8 mouse cellular contexts compared by ENCODE assay signal in genomic region chr4:133117556-133118411, GRCm38 (mm10). TPM values are rescaled to one million over a fixed set of nuclear protein-coding genes. Genes with fewer than 3 reads are reported as not detected.
DNase-seq lines count a peak whose midpoint lies in the region; ATAC-seq and TF ChIP-seq lines count a peak whose summit lies in the region.

No protein-coding gene starts in this region.

- H3K36me3 ChIP-seq in CH12.LX (replicated peaks in 1 of 2; ENCODE audit: control insufficient read depth in 1 of 2, insufficient read depth in 1 of 2, low read length in 1 of 2), result no peaks in the 10 kb centered on the region
- H3K36me3 ChIP-seq in forebrain, embryonic 11.5 days (ENCODE audit: control insufficient read depth, insufficient read depth, low read length), result no peaks in the 10 kb centered on the region
- H3K36me3 ChIP-seq in megakaryocyte, embryonic 14.5 days (replicated peaks; ENCODE audit: low read length), result no peaks in the 10 kb centered on the region
- H3K36me3 ChIP-seq in stomach, embryonic 14.5 days (ENCODE audit: control insufficient read depth, insufficient read depth, low read length), result no peaks in the 10 kb centered on the region

- no peak for TF ChIP-seq CTCF in CH12.LX (conservative IDR thresholded peaks at IDR 0.05 in 1 of 2, IDR thresholded peaks at IDR 0.05 in 1 of 2; ENCODE audit: low read depth in 2 of 2, low read length in 2 of 2)

- TF ChIP-seq RAD21 in CH12.LX (IDR thresholded peaks at IDR 0.05; ENCODE audit: low read depth, low read length), result no peak

- peak overlapping the region; percentile 17; the same call in 1 of the 2 replicates for H3K9ac ChIP-seq in CH12.LX (ENCODE audit: insufficient read depth, low read depth)
- 0 out of 2 replicates have a peak overlapping the region, but pooled peaks have one; percentile 12 for H3K9ac ChIP-seq in forebrain, embryonic 11.5 days (ENCODE audit: low read length)
- H3K9ac ChIP-seq in stomach, embryonic 14.5 days (replicated peaks; ENCODE audit: low read depth, low read length), result no peak overlapping the region

- H3K27me3 ChIP-seq in CH12.LX (replicated peaks), result no peaks in the 10 kb centered on the region
- H3K27me3 ChIP-seq in forebrain, embryonic 11.5 days (ENCODE audit: control insufficient read depth, insufficient read depth, low read length), result no peaks in the 10 kb centered on the region
- H3K27me3 ChIP-seq in megakaryocyte, embryonic 14.5 days (replicated peaks), result peaks cover 12% of the 10 kb centered on the region
- H3K27me3 ChIP-seq in stomach, embryonic 14.5 days (ENCODE audit: control insufficient read depth, insufficient read depth, low read length), result no peaks in the 10 kb centered on the region

- DNase-seq in CH12.LX (ENCODE audit: extremely low read depth), result peak; percentile 61
- DNase-seq in brain, adult 2 months (ENCODE audit: low read depth, low spot score), result peak; percentile 71
- DNase-seq in forebrain, embryonic 11.5 days (ENCODE audit: low spot score), result peak; percentile 61
- peak; percentile 85 to 87 for DNase-seq in heart, postnatal 14 days
- DNase-seq in kidney, postnatal 4 days, result peak; percentile 79 to 89
- no peak for DNase-seq in left cerebral cortex, adult 9 months (ENCODE audit: low spot score in 2 of 2)

- TF ChIP-seq EP300 in CH12.LX (IDR thresholded peaks at IDR 0.05; ENCODE audit: low read length), result no peak

- no peaks in the 10 kb centered on the region for H3K9me3 ChIP-seq in CH12.LX (replicated peaks; ENCODE audit: low read length)
- H3K9me3 ChIP-seq in forebrain, embryonic 11.5 days (ENCODE audit: control insufficient read depth, low read length), result no peaks in the 10 kb centered on the region
- H3K9me3 ChIP-seq in megakaryocyte, embryonic 14.5 days, result no peaks in the 10 kb centered on the region
- H3K9me3 ChIP-seq in stomach, embryonic 14.5 days (ENCODE audit: control insufficient read depth, low read depth, low read length), result no peaks in the 10 kb centered on the region

- TF ChIP-seq POLR2A in CH12.LX (IDR thresholded peaks at IDR 0.05; ENCODE audit: low read depth, low read length), result no peak

- no peak overlapping the region for H3K27ac ChIP-seq in CH12.LX (ENCODE audit: insufficient read depth, low read depth)
- H3K27ac ChIP-seq in forebrain, embryonic 11.5 days (ENCODE audit: low read depth, low read length), result peak overlapping the region; percentile 46
- H3K27ac ChIP-seq in stomach, embryonic 14.5 days (ENCODE audit: low read length), result peak overlapping the region; percentile 96

- no peak for ATAC-seq in forebrain, embryonic 11.5 days (replicated peaks; ENCODE audit: low FRiP score)
- ATAC-seq in stomach, embryonic 14.5 days (ENCODE audit: insufficient number of reproducible peaks, insufficient read depth, low FRiP score, low read depth), result peak; percentile 59

- in situ Hi-C loops in CH12.LX (cut with MboI; ENCODE audit: low pct_ligation_motif_present, low pct_unique_long_range_greater_than_20kb, low sequenced_read_pairs), result loop anchor here (5.0 kb wide), 1 partner anchor 35 kb away; no protein-coding TSS in a partner anchor

- no peak overlapping the region for H3K4me3 ChIP-seq in CH12.LX (replicated peaks in 1 of 3; ENCODE audit: low read depth in 2 of 3, low read length in 2 of 3, poor library complexity in 1 of 3)
- H3K4me3 ChIP-seq in forebrain, embryonic 11.5 days (ENCODE audit: low read depth, low read length), result no peak overlapping the region
- peak overlapping the region; percentile 70 for H3K4me3 ChIP-seq in megakaryocyte, embryonic 14.5 days (replicated peaks)
- 0 out of 2 replicates have a peak overlapping the region, but pooled peaks have one; percentile 1 for H3K4me3 ChIP-seq in stomach, embryonic 14.5 days (ENCODE audit: low read depth, low read length)

- no peaks in the 10 kb centered on the region for H3K79me2 ChIP-seq in CH12.LX (replicated peaks; ENCODE audit: control insufficient read depth, extremely low read depth, insufficient read depth, poor library complexity, severe bottlenecking)

- WGBS in forebrain, embryonic 11.5 days, result 27% methylated on average over 18 of the region's 18 CpGs
- WGBS in stomach, embryonic 14.5 days, result 10% methylated on average over 17 of the region's 18 CpGs

- peaks cover 5 to 47% of the 10 kb centered on the region in 2 experiments for H3K4me1 ChIP-seq in CH12.LX (ENCODE audit: control insufficient read depth in 1 of 2, insufficient read depth in 2 of 2)
- H3K4me1 ChIP-seq in forebrain, embryonic 11.5 days (replicated peaks; ENCODE audit: control insufficient read depth, insufficient read depth, low read length), result peaks cover 12% of the 10 kb centered on the region
- peaks cover 66% of the 10 kb centered on the region for H3K4me1 ChIP-seq in megakaryocyte, embryonic 14.5 days
- H3K4me1 ChIP-seq in stomach, embryonic 14.5 days (ENCODE audit: control insufficient read depth, insufficient read depth, low read length), result peaks cover 22% of the 10 kb centered on the region

- intact Hi-C loops in heart, postnatal 14 days (cut with DNase I), result loop anchor here (5.0 to 10.0 kb wide), 2 partner anchors 60 to 103 kb away; partner anchors contain the start of gene Ahdc1

- no peak overlapping the region for H3K4me2 ChIP-seq in CH12.LX (ENCODE audit: insufficient read depth, low read depth, poor library complexity, severe bottlenecking)
- no peak overlapping the region for H3K4me2 ChIP-seq in forebrain, embryonic 11.5 days (ENCODE audit: low read depth, low read length, severe bottlenecking)
- peak overlapping the region; percentile 10; the same call in 1 of the 2 replicates for H3K4me2 ChIP-seq in stomach, embryonic 14.5 days (replicated peaks; ENCODE audit: low read depth, low read length)

- dilution Hi-C loops in CH12.LX (cut with MboI; ENCODE audit: extremely low pct_ligation_motif_present, extremely low pct_unique_long_range_greater_than_20kb, low sequenced_read_pairs), result no loop called here

TF ChIP-seq in CH12.LX, 34 proteins besides CTCF, POLR2A, EP300 and RAD21:
- TF ChIP-seq IRF4 (IDR thresholded peaks at IDR 0.05; ENCODE audit: low read depth, low read length), result 0 out of 2 replicates have a peak, but pooled peaks have one; percentile 37
- peak; percentile 28; the same call in 1 of the 2 replicates for TF ChIP-seq ELF1 (IDR thresholded peaks at IDR 0.05; ENCODE audit: low read depth, low read length)
- 0 out of 2 replicates have a peak, but pooled peaks have one; percentile 21 for TF ChIP-seq TCF12 (IDR thresholded peaks at IDR 0.05; ENCODE audit: low read depth, low read length)
- TF ChIP-seq ZNF384 (IDR thresholded peaks at IDR 0.05; ENCODE audit: low read depth, low read length), result peak; percentile 40; the same call in 1 of the 2 replicates
- no peak for TF ChIP-seq JUN (IDR thresholded peaks at IDR 0.05; ENCODE audit: insufficient read depth, low read depth, low read length)
TF ChIP-seq in CH12.LX: peak in this region for 4.

RNA-seq across cellular contexts. Expression of gene Wasf2, which starts 12.5 kb away (rescaled TPM):
- total RNA-seq in CH12.LX (2012; rRNA removed), result 18.7 and 21.7 TPM in 2 replicates
- total RNA-seq in CH12.LX (2014; rRNA removed), result 12.9 and 14.9 TPM in 2 replicates
- 53.1 and 59.5 TPM in 2 replicates for polyA plus RNA-seq in CH12.LX (2012; ENCODE audit: insufficient read length, low read depth)
- 28.8 and 33.2 TPM in 2 replicates for polyA plus RNA-seq in forebrain, embryonic 11.5 days (2014; fragmentation: Nextera tagmentation; extraction: Ambion mirVana)
- total RNA-seq in heart, postnatal 14 days (2021), result 100 to 1,000 TPM; 133 to 135 TPM
- polyA plus RNA-seq in megakaryocyte, embryonic 14.5 days (2012; ENCODE audit: insufficient read depth, low replicate concordance), result 43.7 and 76.2 TPM in 2 replicates
- polyA plus RNA-seq in stomach, embryonic 14.5 days (2014; fragmentation: Nextera tagmentation; extraction: Ambion mirVana), result 120 and 124 TPM in 2 replicates

Comparison
In these comparisons a context has a peak if more than half of its experiments do, and no peak if none do; other contexts are left out.
1. DNase-seq: peak in CH12.LX (single experiment), brain, adult 2 months (single experiment), forebrain, embryonic 11.5 days (single experiment), heart, postnatal 14 days (2 of 2) and kidney, postnatal 4 days (2 of 2); none in left cerebral cortex, adult 9 months (0 of 2).
2. H3K4me3 ChIP-seq: peak in megakaryocyte, embryonic 14.5 days (single experiment) and stomach, embryonic 14.5 days (single experiment); none in CH12.LX (0 of 3) and forebrain, embryonic 11.5 days (single experiment).